Mouse (Mus musculus): ENCODE results near the gene Usf2. TPM values are rescaled to one million over a fixed set of nuclear protein-coding genes. Genes with fewer than 3 reads are reported as not detected.

Gene Usf2
- polyA plus RNA-seq, 1 experiment from 2014 or later: 23.5 TPM

Other genes starting within 250 kb of the Usf2 start
- gene Atp4a, start 244.6 kb downstream of the Usf2 start, polyA plus RNA-seq (2016; fragmentation: Nextera tagmentation; extraction: Ambion mirVana): 0.89 and 1.1 TPM in 2 replicates
- gene Tmem147, start 227.3 kb downstream of the Usf2 start, polyA plus RNA-seq (2016; fragmentation: Nextera tagmentation; extraction: Ambion mirVana): 155 and 164 TPM in 2 replicates
- gene Gapdhs, start 213.1 kb downstream of the Usf2 start, polyA plus RNA-seq (2016; fragmentation: Nextera tagmentation; extraction: Ambion mirVana): 0.33 and 0.40 TPM in 2 replicates
- gene Sbsn, start 205.3 kb downstream of the Usf2 start, polyA plus RNA-seq (2016; fragmentation: Nextera tagmentation; extraction: Ambion mirVana): 0.51 and 0.65 TPM in 2 replicates
- not detected in 2 replicates for gene Dmkn, start 193.0 kb downstream of the Usf2 start, polyA plus RNA-seq (2016; fragmentation: Nextera tagmentation; extraction: Ambion mirVana)
- gene Krtdap, start 168.9 kb downstream of the Usf2 start, polyA plus RNA-seq (2016; fragmentation: Nextera tagmentation; extraction: Ambion mirVana): not detected in 2 replicates
- not detected in 2 replicates for gene Ffar2, start 133.0 kb downstream of the Usf2 start, polyA plus RNA-seq (2016; fragmentation: Nextera tagmentation; extraction: Ambion mirVana)
- not detected in 2 replicates for gene Ffar3, start 100.6 kb downstream of the Usf2 start, polyA plus RNA-seq (2016; fragmentation: Nextera tagmentation; extraction: Ambion mirVana)
- not detected in 2 replicates for gene Ffar1, start 95.2 kb downstream of the Usf2 start, polyA plus RNA-seq (2016; fragmentation: Nextera tagmentation; extraction: Ambion mirVana)
- 0.02 TPM in 1 of 2 replicates, not detected in the other for gene Cd22, start 76.5 kb downstream of the Usf2 start, polyA plus RNA-seq (2016; fragmentation: Nextera tagmentation; extraction: Ambion mirVana)
- gene Mag, start 41.9 kb downstream of the Usf2 start, polyA plus RNA-seq (2016; fragmentation: Nextera tagmentation; extraction: Ambion mirVana): 0.22 and 0.52 TPM in 2 replicates
- not detected in 2 replicates for gene Hamp2, start 32.1 kb downstream of the Usf2 start, polyA plus RNA-seq (2016; fragmentation: Nextera tagmentation; extraction: Ambion mirVana)
- not detected in 2 replicates for gene Hamp, start 12.8 kb downstream of the Usf2 start, polyA plus RNA-seq (2016; fragmentation: Nextera tagmentation; extraction: Ambion mirVana)
- 22.0 and 25.3 TPM in 2 replicates for gene Lsr, start 16.7 kb upstream of the Usf2 start, polyA plus RNA-seq (2016; fragmentation: Nextera tagmentation; extraction: Ambion mirVana)
- gene Fam187b, start 17.0 kb upstream of the Usf2 start, polyA plus RNA-seq (2016; fragmentation: Nextera tagmentation; extraction: Ambion mirVana): 0.71 and 0.91 TPM in 2 replicates
- 10.2 and 10.8 TPM in 2 replicates for gene Fxyd5, start 85.7 kb upstream of the Usf2 start, polyA plus RNA-seq (2016; fragmentation: Nextera tagmentation; extraction: Ambion mirVana)
- gene Fxyd7, start 94.7 kb upstream of the Usf2 start, polyA plus RNA-seq (2016; fragmentation: Nextera tagmentation; extraction: Ambion mirVana): 0.70 and 2.8 TPM in 2 replicates
- 3.5 and 6.8 TPM in 2 replicates for gene Fxyd1, start 100.4 kb upstream of the Usf2 start, polyA plus RNA-seq (2016; fragmentation: Nextera tagmentation; extraction: Ambion mirVana)
- 1.1 and 1.2 TPM in 2 replicates for gene Lgi4, start 102.5 kb upstream of the Usf2 start, polyA plus RNA-seq (2016; fragmentation: Nextera tagmentation; extraction: Ambion mirVana)
- 3.0 and 3.4 TPM in 2 replicates for gene Fxyd3, start 119.9 kb upstream of the Usf2 start, polyA plus RNA-seq (2016; fragmentation: Nextera tagmentation; extraction: Ambion mirVana)
- gene Hpn, start 158.5 kb upstream of the Usf2 start, polyA plus RNA-seq (2016; fragmentation: Nextera tagmentation; extraction: Ambion mirVana): 1.00 and 1.5 TPM in 2 replicates
- 0.55 and 0.80 TPM in 2 replicates for gene Scn1b, start 170.2 kb upstream of the Usf2 start, polyA plus RNA-seq (2016; fragmentation: Nextera tagmentation; extraction: Ambion mirVana)
- gene Gramd1a, start 199.1 kb upstream of the Usf2 start, polyA plus RNA-seq (2016; fragmentation: Nextera tagmentation; extraction: Ambion mirVana): 90.0 and 120 TPM in 2 replicates

Data from midbrain, embryonic 10.5 days (tissue).